ENCODE assay signal across 9 mouse cellular contexts in the genomic region with DNA sequence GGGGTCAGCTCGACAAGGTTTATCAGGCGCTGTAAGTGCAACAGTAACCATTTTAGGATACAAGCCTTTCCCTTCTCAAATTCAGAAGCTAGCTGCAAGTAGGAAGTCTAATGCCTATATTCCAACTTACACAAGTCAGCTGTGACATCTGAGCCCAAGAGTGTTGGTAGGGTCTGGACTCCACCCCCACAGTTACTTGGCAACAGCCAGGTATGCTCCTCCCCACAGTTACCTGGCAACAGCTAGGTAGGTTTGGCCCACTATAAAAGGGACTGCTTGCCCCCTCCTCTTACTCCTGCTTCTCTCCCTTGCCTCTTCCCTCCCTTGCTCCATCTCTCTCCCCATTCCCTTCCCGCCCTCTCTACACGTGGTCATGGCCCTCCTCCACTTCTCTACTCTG. TPM values are rescaled to one million over a fixed set of nuclear protein-coding genes. Genes with fewer than 3 reads are reported as not detected.
A peak's percentile ranks its signal among the peaks of the same experiment; 100 is the strongest.
DNase-seq lines count a peak whose midpoint lies in the region; ATAC-seq and TF ChIP-seq lines count a peak whose summit lies in the region.
"Had no signal": no experiment of that assay in that cellular context is flagged by ENCODE, and none has a peak within 500 bp of the region (broad histone marks: within the 10 kb centered on the region; RNA-seq: fewer than 3 reads in every experiment).

No protein-coding gene starts in this region.

- no peak overlapping the region for H3K9ac ChIP-seq in forebrain, embryonic 15.5 days (replicated peaks)
- H3K9ac ChIP-seq in liver, embryonic 14.5 days (replicated peaks), result no peak overlapping the region; the same call in 1 of the 2 replicates

- ATAC-seq in forebrain, embryonic 15.5 days (replicated peaks), result no peak
- no peak for ATAC-seq in liver, embryonic 14.5 days (ENCODE audit: insufficient read depth)

- peak overlapping the region; percentile 86 for H3K4me3 ChIP-seq in testis, adult 2 months (ENCODE audit: control insufficient read depth, low read depth, low read length)
- peak overlapping the region; percentile 84; the same call in 1 of the 2 replicates for H3K4me3 ChIP-seq in forebrain, embryonic 15.5 days
- H3K4me3 ChIP-seq in liver, embryonic 14.5 days (ENCODE audit: insufficient read depth in 1 of 2, low read depth in 2 of 2, low read length in 2 of 2), result no peak overlapping the region; a peak in 1 of 4 replicates

- H3K27me3 ChIP-seq in testis, adult 2 months (ENCODE audit: control insufficient read depth, insufficient read depth, low read length), result no peaks in the 10 kb centered on the region
- no peaks in the 10 kb centered on the region for H3K27me3 ChIP-seq in forebrain, embryonic 15.5 days
- H3K27me3 ChIP-seq in liver, embryonic 14.5 days (ENCODE audit: control insufficient read depth, insufficient read depth, low read length), result no peaks in the 10 kb centered on the region

- no peak for DNase-seq in testis, postnatal 14 days (ENCODE audit: low spot score)
- DNase-seq in liver, embryonic 14.5 days (ENCODE audit: low read depth in 3 of 3, low spot score in 3 of 3), result no peak
- DNase-seq in layer of hippocampus, adult 8-10 months (ENCODE audit: low spot score in 2 of 2), result no peak
- DNase-seq in cerebellum, postnatal 4 days (ENCODE audit: low spot score in 2 of 2), result no peak
- no peak for DNase-seq in kidney, adult 18-20 months
- DNase-seq: cerebellum, adult 11-12 months; gastrocnemius, adult 2 months had no signal

- H3K9me3 ChIP-seq in forebrain, embryonic 15.5 days, result no peaks in the 10 kb centered on the region
- H3K9me3 ChIP-seq in liver, embryonic 14.5 days (ENCODE audit: control insufficient read depth, low read length), result no peaks in the 10 kb centered on the region

- peaks cover 3% of the 10 kb centered on the region for H3K4me1 ChIP-seq in testis, adult 2 months (ENCODE audit: control insufficient read depth, insufficient read depth, low read length)
- H3K4me1 ChIP-seq in forebrain, embryonic 15.5 days, result peaks cover 24% of the 10 kb centered on the region
- peaks cover 15% of the 10 kb centered on the region in 2 experiments for H3K4me1 ChIP-seq in liver, embryonic 14.5 days (replicated peaks; ENCODE audit: control insufficient read depth in 2 of 2, insufficient read depth in 2 of 2, low read length in 1 of 2)

- TF ChIP-seq CTCF in testis, adult 2 months (IDR thresholded peaks at IDR 0.05; ENCODE audit: control insufficient read depth, insufficient read depth, insufficient replicate concordance, low read depth, low read length), result no peak
- TF ChIP-seq CTCF in liver, embryonic 14.5 days (IDR thresholded peaks at IDR 0.05; ENCODE audit: low read depth), result no peak

- peak overlapping the region; percentile 52 for H3K4me2 ChIP-seq in forebrain, embryonic 15.5 days (replicated peaks)
- peak overlapping the region; percentile 99 for H3K4me2 ChIP-seq in liver, embryonic 14.5 days (ENCODE audit: low read depth)

- TF ChIP-seq POLR2A in testis, adult 2 months (IDR thresholded peaks at IDR 0.05; ENCODE audit: control insufficient read depth, low read depth, low read length), result no peak; the same call in 1 of the 2 replicates

- 65% methylated on average over 4 of the region's 4 CpGs for WGBS in forebrain, embryonic 15.5 days
- 71% methylated on average over 4 of the region's 4 CpGs for WGBS in liver, embryonic 14.5 days (ENCODE audit: insufficient replicate concordance)

- H3K27ac ChIP-seq in testis, adult 2 months (ENCODE audit: control insufficient read depth, insufficient read depth, low read depth, low read length), result peak overlapping the region; percentile 75
- no peak overlapping the region for H3K27ac ChIP-seq in forebrain, embryonic 15.5 days (replicated peaks)
- H3K27ac ChIP-seq in liver, embryonic 14.5 days, result no peak overlapping the region
- H3K27ac ChIP-seq: gastrocnemius, adult 2 months had no signal

- peaks cover 2% of the 10 kb centered on the region; the same call in 1 of the 2 replicates for H3K36me3 ChIP-seq in testis, adult 2 months (ENCODE audit: control insufficient read depth, insufficient read depth, low read length)
- peaks cover 22% of the 10 kb centered on the region for H3K36me3 ChIP-seq in forebrain, embryonic 15.5 days
- peaks cover 5% of the 10 kb centered on the region for H3K36me3 ChIP-seq in liver, embryonic 14.5 days (replicated peaks; ENCODE audit: control insufficient read depth, insufficient read depth, low read depth)

- TF ChIP-seq EP300 in liver, embryonic 14.5 days (IDR thresholded peaks at IDR 0.05; ENCODE audit: low read depth), result no peak

RNA-seq across cellular contexts. Expression of a gene that starts 1.6 kb away (rescaled TPM):
- polyA plus RNA-seq in testis, adult 2 months (2012; rRNA removed), result 31.8 and 31.9 TPM in 2 replicates
- polyA plus RNA-seq in forebrain, embryonic 15.5 days (2015; fragmentation: Nextera tagmentation; extraction: Ambion mirVana), result 27.4 and 29.8 TPM in 2 replicates
- 6.2 and 10.4 TPM in 2 replicates for polyA plus RNA-seq in liver, embryonic 14.5 days (2012; rRNA removed)
- polyA plus RNA-seq in liver, embryonic 14.5 days (2014; fragmentation: Nextera tagmentation; extraction: Ambion mirVana), result 7.5 and 9.8 TPM in 2 replicates
- total RNA-seq in layer of hippocampus, adult 8-10 months (2022), result 10 to 100 TPM; 17.7 to 27.8 (median 21.1) TPM

RNA-seq across cellular contexts. Expression of a gene that starts 18.5 kb away (rescaled TPM):
- polyA plus RNA-seq in testis, adult 2 months (2012; rRNA removed), result 4.4 and 4.9 TPM in 2 replicates
- 6.9 and 7.8 TPM in 2 replicates for polyA plus RNA-seq in forebrain, embryonic 15.5 days (2015; fragmentation: Nextera tagmentation; extraction: Ambion mirVana)
- polyA plus RNA-seq in liver, embryonic 14.5 days (2012; rRNA removed), result 3.1 and 4.7 TPM in 2 replicates
- polyA plus RNA-seq in liver, embryonic 14.5 days (2014; fragmentation: Nextera tagmentation; extraction: Ambion mirVana), result 5.3 and 6.0 TPM in 2 replicates
- total RNA-seq in layer of hippocampus, adult 8-10 months (2022), result 1 to 10 TPM; 5.4 to 6.1 (median 5.7) TPM

RNA-seq across cellular contexts. Expression of a gene that starts 34.1 kb away (rescaled TPM):
- 38.0 and 38.6 TPM in 2 replicates for polyA plus RNA-seq in testis, adult 2 months (2012; rRNA removed)
- 73.2 and 78.2 TPM in 2 replicates for polyA plus RNA-seq in forebrain, embryonic 15.5 days (2015; fragmentation: Nextera tagmentation; extraction: Ambion mirVana)
- polyA plus RNA-seq in liver, embryonic 14.5 days (2012; rRNA removed), result 10.7 and 14.9 TPM in 2 replicates
- 45.0 and 52.3 TPM in 2 replicates for polyA plus RNA-seq in liver, embryonic 14.5 days (2014; fragmentation: Nextera tagmentation; extraction: Ambion mirVana)
- 100 to 1,000 TPM in 1 of 4 experiments, 10 to 100 TPM in 3; 72.5 to 101 (median 83.1) TPM for total RNA-seq in layer of hippocampus, adult 8-10 months (2022)

RNA-seq across cellular contexts. Expression of a gene that starts 34.6 kb away (rescaled TPM):
- polyA plus RNA-seq in testis, adult 2 months (2012; rRNA removed), result 0.35 and 0.37 TPM in 2 replicates
- 333 TPM in 2 replicates for polyA plus RNA-seq in forebrain, embryonic 15.5 days (2015; fragmentation: Nextera tagmentation; extraction: Ambion mirVana)
- 0.02 and 0.36 TPM in 2 replicates for polyA plus RNA-seq in liver, embryonic 14.5 days (2012; rRNA removed)
- polyA plus RNA-seq in liver, embryonic 14.5 days (2014; fragmentation: Nextera tagmentation; extraction: Ambion mirVana), result 0.09 TPM in 1 of 2 replicates, not detected in the other
- total RNA-seq in layer of hippocampus, adult 8-10 months (2022), result 100 to 1,000 TPM; 144 to 177 (median 163) TPM
- total RNA-seq: gastrocnemius, adult 2 months had no signal

RNA-seq across cellular contexts. Expression of a gene that starts 41.4 kb away (rescaled TPM):
- polyA plus RNA-seq in testis, adult 2 months (2012; rRNA removed), result 104 and 138 TPM in 2 replicates
- 1,420 and 1,492 TPM in 2 replicates for polyA plus RNA-seq in forebrain, embryonic 15.5 days (2015; fragmentation: Nextera tagmentation; extraction: Ambion mirVana)
- 351 and 427 TPM in 2 replicates for polyA plus RNA-seq in liver, embryonic 14.5 days (2012; rRNA removed)
- polyA plus RNA-seq in liver, embryonic 14.5 days (2014; fragmentation: Nextera tagmentation; extraction: Ambion mirVana), result 916 and 969 TPM in 2 replicates
- 100 to 1,000 TPM; 802 to 951 (median 835) TPM for total RNA-seq in layer of hippocampus, adult 8-10 months (2022)

Comparison
In these comparisons a context has a peak if more than half of its experiments do, and no peak if none do; other contexts are left out.
1. H3K4me3 ChIP-seq: peak in testis, adult 2 months (single experiment) and forebrain, embryonic 15.5 days (single experiment); none in liver, embryonic 14.5 days (0 of 2).